Mouse (Mus musculus): ENCODE data around the gene Sdk1. TPM values are rescaled to one million over a fixed set of nuclear protein-coding genes. Genes with fewer than 3 reads are reported as not detected.

The Sdk1 gene
- polyA plus RNA-seq, 1 experiment from 2014 or later = 1.9 TPM

DNA sequence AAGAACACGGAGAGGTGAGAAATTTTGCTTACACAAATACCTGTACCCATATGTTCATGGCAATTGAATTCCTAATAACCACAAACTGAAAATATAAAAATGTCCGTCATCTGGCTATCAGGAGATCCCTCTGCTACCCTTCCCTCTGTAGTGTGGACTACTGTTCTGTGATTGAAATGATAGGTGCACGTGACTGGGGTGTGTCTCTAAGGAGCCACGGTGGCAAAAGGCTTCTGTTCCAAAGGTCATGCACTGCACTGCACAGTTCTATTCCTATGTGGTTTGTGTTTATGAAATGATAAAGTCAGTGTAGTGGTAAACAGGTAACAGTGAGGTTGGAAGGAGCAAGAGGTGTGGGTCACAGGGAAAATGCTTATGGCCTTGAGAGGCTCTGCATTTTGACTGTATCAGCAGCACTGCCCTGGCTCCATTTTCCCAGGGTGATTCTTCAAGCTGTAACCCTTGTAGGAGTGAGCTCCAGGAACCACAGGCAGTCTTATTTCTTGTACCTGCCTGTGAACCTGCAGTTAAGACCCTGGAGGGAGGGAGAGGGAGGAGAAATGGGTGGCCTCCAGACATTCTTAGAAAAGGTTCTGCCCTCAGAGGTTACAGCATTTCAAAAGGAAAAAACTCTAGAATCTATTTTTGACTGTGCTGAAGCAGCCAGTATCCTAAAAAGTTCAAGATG, 410.5 kb downstream of the Sdk1 start:
- Histone ChIP-seq H3K27ac (no peak overlapping the region), H3K27me3 (no peaks in the 10 kb centered on the region), H3K36me3 (no peaks in the 10 kb centered on the region), H3K4me2 (no peak overlapping the region), H3K4me3 (no peak overlapping the region), H3K4me1 (no peaks in the 10 kb centered on the region), H3K9me3 (no peaks in the 10 kb centered on the region), H3K9ac (no peak overlapping the region)
- WGBS = 86% methylated on average over 4 of the region's 4 CpGs
- ATAC-seq (ENCODE audit: insufficient number of reproducible peaks, low FRiP score, low TSS enrichment, low read depth) = no peak

DNA sequence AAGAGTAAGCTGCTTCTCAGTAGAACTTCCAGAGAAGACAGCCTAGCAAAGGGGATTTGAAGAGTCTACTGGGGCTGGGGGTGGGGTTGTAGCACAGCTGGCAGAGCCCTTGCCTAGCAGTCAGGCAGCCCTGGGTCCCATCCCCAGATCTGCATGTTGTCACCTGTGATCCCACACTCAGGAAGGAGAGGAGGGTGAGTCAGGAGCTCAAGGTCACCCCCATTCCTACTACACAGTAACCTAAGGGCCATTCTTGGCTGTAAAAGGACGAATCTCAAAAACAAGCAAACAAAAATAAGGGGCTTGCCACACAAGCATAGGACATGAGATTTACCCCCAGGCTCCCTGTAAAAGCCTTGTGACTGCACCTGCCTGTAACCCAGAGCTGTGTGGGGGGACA, 435.1 kb downstream of the Sdk1 start:
- H3K27ac ChIP-seq = no peak overlapping the region
- ATAC-seq (ENCODE audit: insufficient number of reproducible peaks, low FRiP score, low TSS enrichment, low read depth) = no peak
- no peaks in the 10 kb centered on the region for H3K4me1 ChIP-seq
- H3K9ac ChIP-seq = no peak overlapping the region
- H3K9me3 ChIP-seq = no peaks in the 10 kb centered on the region
- H3K36me3 ChIP-seq = no peaks in the 10 kb centered on the region
- no peak overlapping the region for H3K4me2 ChIP-seq
- H3K4me3 ChIP-seq = no peak overlapping the region
- H3K27me3 ChIP-seq = no peaks in the 10 kb centered on the region
- WGBS = 61% methylated on average over 1 of the region's 1 CpGs

DNA sequence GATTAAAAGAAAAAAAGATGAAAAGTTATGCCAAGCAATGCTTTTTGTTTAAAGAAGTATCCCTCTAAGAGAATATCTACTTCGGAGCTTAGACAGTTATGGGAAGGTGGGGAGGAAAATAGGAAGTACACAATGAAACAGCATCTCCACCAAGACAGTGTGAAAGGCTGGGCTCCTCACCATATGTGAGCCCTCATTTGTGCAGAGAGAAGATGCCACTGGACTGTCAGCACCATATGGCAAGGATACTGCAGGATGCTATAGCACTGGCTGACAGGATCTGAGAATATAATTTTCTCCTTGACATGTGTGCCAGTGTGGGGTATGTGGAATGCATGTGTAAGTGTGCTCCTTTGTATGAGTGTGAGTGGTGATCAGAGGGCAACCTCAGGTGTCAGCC, 435.7 kb downstream of the Sdk1 start:
- H3K4me2 ChIP-seq = no peak overlapping the region

DNA sequence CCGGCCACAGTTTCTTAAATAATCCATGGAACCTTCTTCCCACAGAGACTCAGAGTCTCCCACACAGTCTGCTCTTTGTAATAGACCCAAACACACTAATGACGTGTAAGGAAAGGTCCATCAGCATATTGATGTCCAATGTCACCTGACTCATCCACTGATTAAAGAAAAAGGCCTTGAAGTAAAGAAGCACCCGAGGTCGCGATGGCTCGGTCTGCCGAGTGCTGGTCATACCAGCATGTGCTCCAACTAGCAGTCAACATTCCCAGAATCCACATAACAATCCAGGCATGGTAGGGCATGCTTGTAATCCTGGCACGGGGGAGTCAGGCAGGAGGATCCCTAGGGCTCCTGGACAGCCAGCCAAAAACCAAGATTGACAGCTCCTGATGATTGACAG, 436.6 kb downstream of the Sdk1 start:
- no peaks in the 10 kb centered on the region for H3K9me3 ChIP-seq
- H3K9ac ChIP-seq = no peak overlapping the region
- WGBS = 83% methylated on average over 8 of the region's 8 CpGs
- ATAC-seq (ENCODE audit: insufficient number of reproducible peaks, low FRiP score, low TSS enrichment, low read depth) = no peak
- no peaks in the 10 kb centered on the region for H3K36me3 ChIP-seq
- no peak overlapping the region for H3K27ac ChIP-seq
- no peaks in the 10 kb centered on the region for H3K4me1 ChIP-seq
- H3K27me3 ChIP-seq = no peaks in the 10 kb centered on the region
- H3K4me3 ChIP-seq = no peak overlapping the region
- no peak overlapping the region for H3K4me2 ChIP-seq

More for the DNA sequence above, 435.7 kb downstream of the Sdk1 start:
- no peaks in the 10 kb centered on the region for H3K9me3 ChIP-seq
- H3K27ac ChIP-seq = no peak overlapping the region
- no peaks in the 10 kb centered on the region for H3K27me3 ChIP-seq
- H3K4me3 ChIP-seq = no peak overlapping the region
- no peak for ATAC-seq (ENCODE audit: insufficient number of reproducible peaks, low FRiP score, low TSS enrichment, low read depth)
- H3K4me1 ChIP-seq = no peaks in the 10 kb centered on the region
- WGBS = 73% methylated on average over 1 of the region's 1 CpGs
- H3K36me3 ChIP-seq = no peaks in the 10 kb centered on the region
- no peak overlapping the region for H3K9ac ChIP-seq

DNA sequence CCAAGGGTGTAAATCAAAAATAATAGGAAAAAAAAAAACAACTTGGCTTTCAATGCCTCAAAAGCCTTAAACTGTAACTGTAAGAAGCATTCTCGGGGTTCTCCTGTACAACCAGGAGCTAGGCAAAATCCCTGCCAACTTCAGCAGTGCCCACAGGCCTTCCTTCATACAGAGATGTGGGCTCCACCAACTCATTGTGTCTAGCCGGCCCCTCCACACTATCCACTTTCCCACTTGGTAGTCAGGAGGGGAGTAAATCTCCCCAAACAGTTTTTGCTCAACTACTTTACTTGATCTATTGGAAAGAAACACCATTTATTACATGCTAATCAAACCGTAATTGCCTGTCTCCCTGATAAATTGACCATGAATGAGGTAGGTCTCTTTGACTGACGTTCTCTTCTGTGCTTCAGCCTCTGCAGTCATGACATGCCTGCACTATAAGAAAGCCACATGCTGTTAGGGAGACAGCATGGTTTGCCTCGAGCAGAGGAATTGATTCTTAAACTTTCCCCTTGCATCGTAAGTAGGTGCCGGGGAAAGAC, 445.7 kb downstream of the Sdk1 start:
- Histone ChIP-seq H3K9me3 (no peaks in the 10 kb centered on the region), H3K27me3 (no peaks in the 10 kb centered on the region), H3K4me1 (peaks cover 10% of the 10 kb centered on the region), H3K9ac (no peak overlapping the region), H3K27ac (no peak overlapping the region), H3K36me3 (no peaks in the 10 kb centered on the region), H3K4me2 (no peak overlapping the region), H3K4me3 (no peak overlapping the region)
- WGBS = 58% methylated on average over 7 of the region's 7 CpGs
- no peak for ATAC-seq (ENCODE audit: insufficient number of reproducible peaks, low FRiP score, low TSS enrichment, low read depth)

DNA sequence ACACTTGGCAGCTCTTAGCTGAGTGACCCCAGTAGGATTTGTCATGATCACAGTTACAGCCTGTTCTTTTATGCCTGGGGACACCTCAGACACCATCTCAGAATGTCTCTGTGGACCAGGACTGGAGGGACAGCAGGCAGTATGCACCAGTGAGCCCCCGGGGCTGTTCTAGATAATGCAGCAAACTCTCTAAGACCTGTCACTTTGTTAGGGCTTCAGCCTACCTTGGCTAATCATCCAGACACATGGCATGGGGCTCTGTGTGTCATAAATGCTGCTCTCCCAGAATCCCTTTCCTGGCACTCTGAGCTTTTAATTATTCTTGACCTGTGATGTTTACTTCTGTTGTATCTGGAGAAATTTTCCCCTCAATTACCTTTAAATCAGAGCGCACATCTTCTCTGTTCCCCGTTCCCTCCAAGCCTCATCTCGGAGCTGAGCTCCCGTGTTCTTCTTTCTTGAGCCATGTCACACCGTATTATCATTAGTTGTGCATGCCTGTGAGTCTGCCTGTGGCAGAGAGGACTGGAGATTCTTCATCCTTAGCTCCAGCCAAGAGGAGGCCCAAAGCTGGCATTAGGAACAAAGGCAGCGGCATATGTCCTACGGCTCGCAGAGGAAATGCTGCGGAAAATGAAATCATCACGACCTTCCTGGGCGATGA, 448.3 kb downstream of the Sdk1 start:
- no peaks in the 10 kb centered on the region for H3K9me3 ChIP-seq
- H3K4me2 ChIP-seq = no peak overlapping the region
- WGBS = 86% methylated on average over 12 of the region's 12 CpGs
- H3K4me3 ChIP-seq = no peak overlapping the region
- no peaks in the 10 kb centered on the region for H3K27me3 ChIP-seq
- H3K9ac ChIP-seq = no peak overlapping the region
- no peak overlapping the region for H3K27ac ChIP-seq
- no peak for ATAC-seq (ENCODE audit: insufficient number of reproducible peaks, low FRiP score, low TSS enrichment, low read depth)
- peaks cover 26% of the 10 kb centered on the region for H3K4me1 ChIP-seq
- H3K36me3 ChIP-seq = no peaks in the 10 kb centered on the region

DNA sequence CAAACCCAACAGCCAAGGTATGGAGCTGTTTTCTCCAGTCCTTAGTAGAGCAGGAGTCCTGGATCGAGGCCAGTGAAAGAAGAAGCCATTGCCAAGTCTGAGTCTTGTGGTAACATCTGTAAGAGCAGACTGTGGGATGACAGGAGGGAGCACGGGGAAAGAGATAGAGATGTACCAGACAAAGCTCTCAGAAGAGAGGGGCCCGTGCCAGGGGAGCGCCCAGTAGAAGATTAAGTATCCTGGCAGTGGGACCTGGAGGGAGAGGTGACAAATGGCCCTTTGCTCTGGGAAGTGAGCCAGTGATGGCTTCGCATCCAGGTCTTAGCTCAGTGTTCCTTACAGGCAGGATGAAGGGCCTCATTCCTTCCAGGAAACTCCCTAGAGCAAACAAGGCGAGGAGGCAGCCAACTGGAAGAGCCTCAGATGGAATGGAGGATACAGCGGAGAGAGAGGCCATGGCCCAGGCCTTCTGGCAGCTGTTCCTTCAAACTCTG, 450.2 kb downstream of the Sdk1 start:
- H3K4me2 ChIP-seq = no peak overlapping the region
- peak overlapping the region; percentile 2; the same call in 1 of the 2 replicates for H3K27ac ChIP-seq
- H3K9ac ChIP-seq = no peak overlapping the region
- peaks cover 30% of the 10 kb centered on the region for H3K4me1 ChIP-seq
- 46% methylated on average over 7 of the region's 7 CpGs for WGBS
- no peaks in the 10 kb centered on the region for H3K36me3 ChIP-seq
- no peaks in the 10 kb centered on the region for H3K9me3 ChIP-seq
- no peaks in the 10 kb centered on the region for H3K27me3 ChIP-seq
- ATAC-seq (ENCODE audit: insufficient number of reproducible peaks, low FRiP score, low TSS enrichment, low read depth) = peak; percentile 75
- no peak overlapping the region for H3K4me3 ChIP-seq

DNA sequence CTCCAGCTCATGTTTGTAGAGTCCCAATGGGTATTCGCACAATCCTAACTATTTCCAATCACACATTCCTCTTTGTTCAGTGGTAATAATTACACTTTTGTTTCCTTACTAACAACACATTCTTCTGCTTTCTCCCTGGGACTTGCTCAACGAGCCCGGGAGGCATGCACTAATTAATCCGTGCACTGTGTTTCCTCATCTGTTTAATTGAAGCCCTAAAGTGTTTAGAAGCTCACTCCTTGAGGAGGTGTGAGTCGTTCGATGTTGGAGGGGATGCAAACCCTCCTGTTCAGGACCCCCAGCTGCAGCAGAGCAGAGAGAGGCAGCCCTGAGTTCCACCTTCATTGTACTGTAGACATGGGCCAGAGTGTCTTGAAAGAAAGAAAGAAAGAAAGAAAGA, 452.4 kb downstream of the Sdk1 start:
- ATAC-seq (ENCODE audit: insufficient number of reproducible peaks, low FRiP score, low TSS enrichment, low read depth) = no peak
- Histone ChIP-seq H3K9ac (no peak overlapping the region), H3K36me3 (no peaks in the 10 kb centered on the region), H3K4me1 (peaks cover 30% of the 10 kb centered on the region), H3K27ac (0 out of 2 replicates have a peak overlapping the region, but pooled peaks have one; percentile 22), H3K4me2 (no peak overlapping the region), H3K27me3 (no peaks in the 10 kb centered on the region), H3K4me3 (no peak overlapping the region), H3K9me3 (no peaks in the 10 kb centered on the region)
- 22% methylated on average over 6 of the region's 6 CpGs for WGBS

DNA sequence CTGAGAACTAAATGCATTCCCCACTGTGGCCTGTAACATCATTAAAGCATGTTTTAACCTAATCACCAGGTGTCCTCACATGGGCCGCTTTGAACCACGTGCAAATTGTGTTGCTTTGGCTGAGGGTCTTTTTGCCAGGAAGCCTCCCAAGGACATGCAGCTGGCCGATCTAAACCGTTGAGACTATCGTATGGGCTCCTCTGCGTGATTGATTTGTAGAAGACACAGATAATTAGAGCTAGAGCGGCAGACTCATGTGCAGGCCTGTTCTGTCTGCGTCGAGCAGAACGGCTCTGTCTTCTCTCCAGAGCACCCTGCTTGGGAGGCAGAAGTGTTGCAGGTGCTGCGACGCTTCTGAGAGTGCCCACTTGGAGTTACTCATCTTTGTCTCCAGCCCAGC, 453.6 kb downstream of the Sdk1 start:
- no peak overlapping the region for H3K4me3 ChIP-seq
- WGBS = 40% methylated on average over 12 of the region's 12 CpGs
- H3K27ac ChIP-seq = no peak overlapping the region
- H3K27me3 ChIP-seq = no peaks in the 10 kb centered on the region
- no peaks in the 10 kb centered on the region for H3K9me3 ChIP-seq
- H3K4me1 ChIP-seq = peaks cover 30% of the 10 kb centered on the region
- ATAC-seq (ENCODE audit: insufficient number of reproducible peaks, low FRiP score, low TSS enrichment, low read depth) = no peak
- H3K36me3 ChIP-seq = no peaks in the 10 kb centered on the region
- H3K4me2 ChIP-seq = no peak overlapping the region
- no peak overlapping the region for H3K9ac ChIP-seq

DNA sequence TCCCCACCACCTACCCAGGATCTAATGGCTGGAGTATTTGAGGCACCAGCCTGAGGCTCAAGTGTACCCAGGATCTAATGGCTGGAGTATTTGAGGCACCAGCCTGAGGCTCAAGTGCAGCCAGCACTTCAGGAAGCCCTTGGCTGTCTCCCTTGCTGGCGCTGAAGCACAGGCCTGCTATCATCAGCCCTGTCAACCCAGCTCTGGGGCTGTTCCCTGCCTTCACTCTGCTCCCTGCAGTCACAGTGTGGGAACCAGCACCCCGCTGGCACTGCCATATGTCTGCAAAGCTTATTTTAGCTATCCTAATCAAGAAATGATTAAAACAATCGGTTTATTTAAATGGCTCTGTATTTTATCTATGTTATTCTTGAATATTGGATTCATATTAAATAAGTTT, 457.1 kb downstream of the Sdk1 start:
- Histone ChIP-seq H3K4me2 (no peak overlapping the region), H3K9me3 (no peaks in the 10 kb centered on the region), H3K27ac (no peak overlapping the region), H3K27me3 (no peaks in the 10 kb centered on the region), H3K36me3 (no peaks in the 10 kb centered on the region), H3K4me3 (no peak overlapping the region), H3K9ac (no peak overlapping the region), H3K4me1 (peaks cover 8% of the 10 kb centered on the region)
- 56% methylated on average over 3 of the region's 3 CpGs for WGBS
- no peak for ATAC-seq (ENCODE audit: insufficient number of reproducible peaks, low FRiP score, low TSS enrichment, low read depth)

DNA sequence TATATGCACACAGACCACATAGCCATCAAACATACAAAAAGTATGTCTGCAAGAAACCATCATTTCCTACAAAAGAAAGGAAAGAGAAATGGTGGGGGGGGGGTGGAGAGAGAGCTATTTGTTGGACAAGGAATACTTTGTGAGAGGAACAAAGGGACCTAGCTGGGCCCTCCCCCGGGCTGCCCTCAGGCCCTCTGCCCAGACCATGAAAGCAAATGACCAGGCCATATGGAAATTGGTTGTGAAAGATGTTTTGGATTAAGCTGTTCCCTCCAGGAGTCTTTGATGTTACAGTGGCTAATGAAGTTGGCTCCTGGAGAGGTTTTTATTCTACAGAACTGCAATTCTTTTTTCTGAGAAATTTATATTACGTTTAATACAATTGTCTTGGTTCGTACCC, 479.5 kb downstream of the Sdk1 start:
- Histone ChIP-seq H3K4me1 (no peaks in the 10 kb centered on the region), H3K9me3 (no peaks in the 10 kb centered on the region), H3K9ac (no peak overlapping the region), H3K36me3 (no peaks in the 10 kb centered on the region), H3K27me3 (no peaks in the 10 kb centered on the region), H3K27ac (no peak overlapping the region), H3K4me3 (no peak overlapping the region), H3K4me2 (no peak overlapping the region)
- 40% methylated on average over 3 of the region's 3 CpGs for WGBS
- no peak for ATAC-seq (ENCODE audit: insufficient number of reproducible peaks, low FRiP score, low TSS enrichment, low read depth)

DNA sequence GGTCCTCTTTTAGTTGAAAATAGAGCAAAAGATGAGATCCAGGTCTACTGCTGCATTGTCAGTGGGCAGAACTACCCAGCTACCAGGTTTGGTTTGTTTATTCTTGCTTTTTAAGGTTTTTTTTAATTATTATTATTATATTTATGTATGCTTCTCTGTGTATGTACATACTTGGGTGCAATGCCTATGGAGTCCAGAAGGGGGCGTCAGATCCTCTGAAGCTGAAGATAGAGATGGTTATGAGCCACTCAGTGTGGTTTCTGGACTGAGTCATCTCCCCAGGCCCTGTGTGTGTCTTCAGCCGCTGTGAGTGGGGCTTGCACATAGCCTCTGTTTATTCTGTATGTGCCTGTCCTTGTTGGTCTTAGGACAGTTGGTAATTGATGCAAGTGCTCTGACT, 486.7 kb downstream of the Sdk1 start:
- Histone ChIP-seq H3K9ac (no peak overlapping the region), H3K4me3 (no peak overlapping the region), H3K27ac (no peak overlapping the region), H3K4me2 (no peak overlapping the region), H3K27me3 (no peaks in the 10 kb centered on the region), H3K4me1 (no peaks in the 10 kb centered on the region), H3K36me3 (no peaks in the 10 kb centered on the region), H3K9me3 (no peaks in the 10 kb centered on the region)
- WGBS = 64% methylated on average over 2 of the region's 2 CpGs
- ATAC-seq (ENCODE audit: insufficient number of reproducible peaks, low FRiP score, low TSS enrichment, low read depth) = no peak

All from limb, embryonic 15.5 days (tissue).